8 mouse cellular contexts compared by ENCODE assay signal in the genomic region with DNA sequence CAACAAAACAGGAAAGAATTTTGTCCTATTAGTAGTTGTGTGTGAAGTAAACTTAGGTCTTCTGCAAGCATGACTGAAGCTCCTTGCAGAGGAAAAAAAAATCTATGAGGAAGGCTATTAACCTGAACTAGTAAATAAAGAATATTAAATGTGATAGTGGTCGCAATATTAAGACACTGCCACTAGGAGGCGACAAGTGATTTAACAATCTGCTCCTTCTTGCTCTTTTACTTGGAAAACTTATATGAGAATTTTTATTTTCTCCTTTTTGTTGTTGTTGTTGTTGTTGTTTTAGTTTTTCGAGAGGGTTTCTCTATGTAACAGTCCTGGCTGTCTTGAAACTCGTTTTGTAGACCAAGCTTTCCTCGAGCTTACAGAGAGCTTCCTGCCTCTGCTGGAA. TPM values are rescaled to one million over a fixed set of nuclear protein-coding genes. Genes with fewer than 3 reads are reported as not detected.
DNase-seq lines count a peak whose midpoint lies in the region; ATAC-seq lines count a peak whose summit lies in the region.

No protein-coding gene starts in this region.

- H3K9me3 ChIP-seq in forebrain, embryonic 15.5 days: no peaks in the 10 kb centered on the region
- H3K9me3 ChIP-seq in limb, embryonic 13.5 days: no peaks in the 10 kb centered on the region
- H3K9me3 ChIP-seq in midbrain, embryonic 12.5 days: no peaks in the 10 kb centered on the region

- ATAC-seq in forebrain, embryonic 15.5 days (replicated peaks): no peak
- peak; percentile 12 for ATAC-seq in inflammation-experienced regulatory T-cells, adult 6 months
- ATAC-seq in limb, embryonic 13.5 days (ENCODE audit: low FRiP score, low read depth): no peak
- ATAC-seq in midbrain, embryonic 12.5 days (ENCODE audit: low FRiP score, low read depth): no peak

- H3K4me1 ChIP-seq in forebrain, embryonic 15.5 days: peaks cover 13% of the 10 kb centered on the region
- H3K4me1 ChIP-seq in limb, embryonic 13.5 days: peaks cover 11% of the 10 kb centered on the region
- peaks cover 10% of the 10 kb centered on the region for H3K4me1 ChIP-seq in midbrain, embryonic 12.5 days

- 5% methylated on average over 5 of the region's 5 CpGs for WGBS in forebrain, embryonic 15.5 days
- WGBS in limb, embryonic 13.5 days: 2% methylated on average over 5 of the region's 5 CpGs
- WGBS in midbrain, embryonic 12.5 days: 5% methylated on average over 5 of the region's 5 CpGs

- 0 out of 2 replicates have a peak, but pooled peaks cover 4% of the 10 kb centered on the region for H3K36me3 ChIP-seq in forebrain, embryonic 15.5 days
- peaks cover 15% of the 10 kb centered on the region for H3K36me3 ChIP-seq in limb, embryonic 13.5 days
- H3K36me3 ChIP-seq in midbrain, embryonic 12.5 days: peaks cover 8% of the 10 kb centered on the region

- H3K4me3 ChIP-seq in forebrain, embryonic 15.5 days: peak overlapping the region; percentile 68
- H3K4me3 ChIP-seq in limb, embryonic 13.5 days: peak overlapping the region; percentile 70; the same call in 1 of the 2 replicates
- H3K4me3 ChIP-seq in midbrain, embryonic 12.5 days: peak overlapping the region; percentile 76

- peak overlapping the region; percentile 31; the same call in 1 of the 2 replicates for H3K9ac ChIP-seq in forebrain, embryonic 15.5 days (replicated peaks)
- H3K9ac ChIP-seq in limb, embryonic 13.5 days: no peak overlapping the region
- no peak overlapping the region for H3K9ac ChIP-seq in midbrain, embryonic 12.5 days (replicated peaks)

- no peaks in the 10 kb centered on the region for H3K27me3 ChIP-seq in forebrain, embryonic 15.5 days
- H3K27me3 ChIP-seq in limb, embryonic 13.5 days: no peaks in the 10 kb centered on the region
- H3K27me3 ChIP-seq in midbrain, embryonic 12.5 days: no peaks in the 10 kb centered on the region

- DNase-seq in heart, adult 18-20 months: peak; percentile 62 to 75
- DNase-seq in heart, postnatal 25 days (ENCODE audit: low spot score): no peak
- DNase-seq in c-Kit-positive CD71-positive TER-119-positive erythroid progenitor cells, embryonic 14.5 days (ENCODE audit: low spot score): peak; percentile 79
- no peak for DNase-seq in frontal cortex, postnatal 14 days (ENCODE audit: low spot score in 2 of 2)

- intact Hi-C loops in heart, postnatal 25 days (cut with DNase I): loop anchor here (1.0 to 2.0 kb wide), 4 partner anchors 44 to 266 kb away; a partner anchor contains a TSS

- H3K27ac ChIP-seq in forebrain, embryonic 15.5 days (replicated peaks): peak overlapping the region; percentile 97
- H3K27ac ChIP-seq in limb, embryonic 13.5 days: peak overlapping the region; percentile 94; the same call in 1 of the 2 replicates
- H3K27ac ChIP-seq in midbrain, embryonic 12.5 days (replicated peaks): peak overlapping the region; percentile 93

- H3K4me2 ChIP-seq in forebrain, embryonic 15.5 days (replicated peaks): peak overlapping the region; percentile 86
- peak overlapping the region; percentile 81 for H3K4me2 ChIP-seq in limb, embryonic 13.5 days (replicated peaks)
- peak overlapping the region; percentile 68 for H3K4me2 ChIP-seq in midbrain, embryonic 12.5 days (replicated peaks)

RNA-seq across cellular contexts. Expression of a gene that starts 1.1 kb away (rescaled TPM):
- 10 to 100 TPM; 19.9 to 28.8 TPM for total RNA-seq in heart, adult 18-20 months (2021)
- total RNA-seq in heart, postnatal 25 days (2021): 10 to 100 TPM; 20.1 to 24.7 TPM
- polyA plus RNA-seq in forebrain, embryonic 15.5 days (2015; fragmentation: Nextera tagmentation; extraction: Ambion mirVana): 87.9 and 88.1 TPM in 2 replicates
- polyA plus RNA-seq in inflammation-experienced regulatory T-cells, adult 6 months (2017; shearing (Covaris generic)): 100 to 1,000 TPM; 113 to 128 (median 121) TPM
- polyA plus RNA-seq in limb, embryonic 13.5 days (2015; fragmentation: Nextera tagmentation; extraction: Ambion mirVana): 113 and 114 TPM in 2 replicates
- polyA plus RNA-seq in midbrain, embryonic 12.5 days (2016; fragmentation: Nextera tagmentation; extraction: Ambion mirVana): 123 and 127 TPM in 2 replicates

RNA-seq across cellular contexts. Expression of a gene that starts 12.1 kb away (rescaled TPM):
- total RNA-seq in heart, adult 18-20 months (2021): 10 to 100 TPM; 13.3 to 14.7 TPM
- total RNA-seq in heart, postnatal 25 days (2021): 1 to 10 TPM; 8.7 to 8.8 TPM
- 72.9 and 80.1 TPM in 2 replicates for polyA plus RNA-seq in forebrain, embryonic 15.5 days (2015; fragmentation: Nextera tagmentation; extraction: Ambion mirVana)
- polyA plus RNA-seq in inflammation-experienced regulatory T-cells, adult 6 months (2017; shearing (Covaris generic)): 10 to 100 TPM; 59.8 to 68.0 (median 65.5) TPM
- polyA plus RNA-seq in limb, embryonic 13.5 days (2015; fragmentation: Nextera tagmentation; extraction: Ambion mirVana): 65.9 and 71.8 TPM in 2 replicates
- 69.5 and 71.3 TPM in 2 replicates for polyA plus RNA-seq in midbrain, embryonic 12.5 days (2016; fragmentation: Nextera tagmentation; extraction: Ambion mirVana)

RNA-seq across cellular contexts. Expression of a gene that starts 43.0 kb away (rescaled TPM):
- 100 to 1,000 TPM in 1 of 2 experiments, 10 to 100 TPM in 1; 97.9 to 132 TPM for total RNA-seq in heart, adult 18-20 months (2021)
- total RNA-seq in heart, postnatal 25 days (2021): 10 to 100 TPM; 58.8 to 86.5 TPM
- polyA plus RNA-seq in forebrain, embryonic 15.5 days (2015; fragmentation: Nextera tagmentation; extraction: Ambion mirVana): 41.8 and 43.2 TPM in 2 replicates
- 10 to 100 TPM; 49.4 to 80.0 (median 63.0) TPM for polyA plus RNA-seq in inflammation-experienced regulatory T-cells, adult 6 months (2017; shearing (Covaris generic))
- polyA plus RNA-seq in limb, embryonic 13.5 days (2015; fragmentation: Nextera tagmentation; extraction: Ambion mirVana): 56.9 and 60.1 TPM in 2 replicates
- 59.8 TPM in 2 replicates for polyA plus RNA-seq in midbrain, embryonic 12.5 days (2016; fragmentation: Nextera tagmentation; extraction: Ambion mirVana)

Comparison
In these comparisons a context has a peak if more than half of its experiments do, and no peak if none do; other contexts are left out.
1. DNase-seq: peak in heart, adult 18-20 months (2 of 2) and c-Kit-positive CD71-positive TER-119-positive erythroid progenitor cells, embryonic 14.5 days (single experiment); none in heart, postnatal 25 days (single experiment) and frontal cortex, postnatal 14 days (0 of 2).
2. Peak in every context shown above with its lines, with median percentiles within 50 percentile points of each other: H3K27ac ChIP-seq, H3K4me2 ChIP-seq and H3K4me3 ChIP-seq.